Mouse (Mus musculus): ENCODE data around the gene Pnkd.

GRCm38 (mm10) chr1:74401015-74401702 lies 116.4 kb downstream of the Pnkd start:
- no peak for TF ChIP-seq CTCF (conservative IDR thresholded peaks at IDR 0.05 in 1 of 2, IDR thresholded peaks at IDR 0.05 in 1 of 2; ENCODE audit: low read depth in 2 of 2, low read length in 2 of 2)
- TF ChIP-seq HCFC1 (IDR thresholded peaks at IDR 0.05; ENCODE audit: low read depth, low read length): no peak
- no peak for TF ChIP-seq ZMIZ1 (IDR thresholded peaks at IDR 0.05; ENCODE audit: low read depth, low read length)
- no peak for TF ChIP-seq RCOR1 (conservative IDR thresholded peaks at IDR 0.05; ENCODE audit: low read depth, low read length)
- no peak for TF ChIP-seq E2F4 (IDR thresholded peaks at IDR 0.05; ENCODE audit: insufficient replicate concordance, low read depth, low read length)
- TF ChIP-seq POLR2AphosphoS2 (IDR thresholded peaks at IDR 0.05; ENCODE audit: low read depth, low read length): no peak
- TF ChIP-seq UBTF (IDR thresholded peaks at IDR 0.05; ENCODE audit: low read depth, low read length): no peak
- TF ChIP-seq TBP (conservative IDR thresholded peaks at IDR 0.05; ENCODE audit: low read depth, low read length): no peak
